ENCODE assay signal across 8 mouse cellular contexts in genomic region chr5:112343205-112343595, GRCm38 (mm10). TPM values are rescaled to one million over a fixed set of nuclear protein-coding genes. Genes with fewer than 3 reads are reported as not detected.
DNase-seq lines count a peak whose midpoint lies in the region; ATAC-seq and TF ChIP-seq lines count a peak whose summit lies in the region.

No protein-coding gene starts in this region.

- peaks cover 32% of the 10 kb centered on the region for H3K4me1 ChIP-seq in kidney, embryonic 15.5 days
- H3K4me1 ChIP-seq in forebrain, embryonic 13.5 days, result peaks cover 43% of the 10 kb centered on the region
- H3K4me1 ChIP-seq in liver, adult 2 months (ENCODE audit: control insufficient read depth, insufficient read depth, low read length), result peaks cover 12% of the 10 kb centered on the region
- H3K4me1 ChIP-seq in neural tube, embryonic 15.5 days, result peaks cover 57% of the 10 kb centered on the region

- in situ Hi-C loops in Patski (cut with MboI; ENCODE audit: low pct_unique_long_range_greater_than_20kb), result no loop called here

- no peak for DNase-seq in kidney, postnatal 14 days
- DNase-seq in Patski (ENCODE audit: low read depth, low spot score), result no peak
- peak; percentile 53 for DNase-seq in liver, adult 2 months (ENCODE audit: extremely low read depth, low read depth, low spot score)
- no peak for DNase-seq in urinary bladder, postnatal 10 days (ENCODE audit: low spot score)
- DNase-seq in cerebellum, adult 8-10 months, result no peak

- POLR2A ChIA-PET in Patski (lab: Charles Lee), result interaction anchor here (1.0 kb wide), 1 partner anchor 101 kb away, joined by 3 read pairs; no protein-coding TSS in a partner anchor

- H3K4me3 ChIP-seq in kidney, embryonic 15.5 days (replicated peaks), result peak overlapping the region; percentile 73
- peak overlapping the region; percentile 85 for H3K4me3 ChIP-seq in forebrain, embryonic 13.5 days
- H3K4me3 ChIP-seq in liver, adult 2 months (ENCODE audit: insufficient read depth, low read depth, low read length), result peak overlapping the region; percentile 78
- peak overlapping the region; percentile 82 for H3K4me3 ChIP-seq in neural tube, embryonic 15.5 days (replicated peaks)

- ATAC-seq in kidney, embryonic 15.5 days (replicated peaks; ENCODE audit: low FRiP score), result peak; percentile 70
- ATAC-seq in Patski, result peak; percentile 63
- peak; percentile 71; the same call in 1 of the 2 replicates for ATAC-seq in forebrain, embryonic 13.5 days
- ATAC-seq in neural tube, embryonic 15.5 days (ENCODE audit: low FRiP score), result peak; percentile 72

- H3K79me2 ChIP-seq in liver, adult 2 months (ENCODE audit: control insufficient read depth, insufficient read depth, low read length), result no peaks in the 10 kb centered on the region

- H3K27me3 ChIP-seq in kidney, embryonic 15.5 days, result no peaks in the 10 kb centered on the region
- no peaks in the 10 kb centered on the region for H3K27me3 ChIP-seq in Patski
- H3K27me3 ChIP-seq in forebrain, embryonic 13.5 days, result no peaks in the 10 kb centered on the region
- no peaks in the 10 kb centered on the region for H3K27me3 ChIP-seq in liver, adult 2 months (ENCODE audit: control insufficient read depth, insufficient read depth, low read length)
- no peaks in the 10 kb centered on the region for H3K27me3 ChIP-seq in neural tube, embryonic 15.5 days (replicated peaks)

- H3K27ac ChIP-seq in kidney, embryonic 15.5 days, result peak overlapping the region; percentile 56; the same call in 1 of the 2 replicates
- H3K27ac ChIP-seq in forebrain, embryonic 13.5 days, result no peak overlapping the region
- peak overlapping the region; percentile 86 for H3K27ac ChIP-seq in liver, adult 2 months (replicated peaks; ENCODE audit: insufficient read depth, low read depth, low read length)
- H3K27ac ChIP-seq in neural tube, embryonic 15.5 days (replicated peaks), result peak overlapping the region; percentile 56; the same call in 1 of the 2 replicates

- CTCF ChIA-PET in Patski (lab: Charles Lee), result interaction anchor here (1.4 kb wide), 1 partner anchor 16 kb away, joined by 5 read pairs; the partner anchor contains the start of gene Tfip11

- WGBS in kidney, embryonic 15.5 days, result under 1% methylated on average over 17 of the region's 24 CpGs
- 0% methylated on average over 24 of the region's 24 CpGs for WGBS in forebrain, embryonic 13.5 days
- under 1% methylated on average over 24 of the region's 24 CpGs for WGBS in liver, adult 2 months
- 1% methylated on average over 24 of the region's 24 CpGs for WGBS in neural tube, embryonic 15.5 days

- H3K36me3 ChIP-seq in kidney, embryonic 15.5 days, result peaks cover 48% of the 10 kb centered on the region
- H3K36me3 ChIP-seq in forebrain, embryonic 13.5 days (ENCODE audit: poor library complexity, severe bottlenecking), result peaks cover 39% of the 10 kb centered on the region
- peaks cover 2% of the 10 kb centered on the region; the same call in 1 of the 2 replicates for H3K36me3 ChIP-seq in liver, adult 2 months (ENCODE audit: control insufficient read depth, insufficient read depth, low read length)
- H3K36me3 ChIP-seq in neural tube, embryonic 15.5 days, result peaks cover 37% of the 10 kb centered on the region

- H3K9me3 ChIP-seq in kidney, embryonic 15.5 days (replicated peaks), result no peaks in the 10 kb centered on the region
- H3K9me3 ChIP-seq in forebrain, embryonic 13.5 days (replicated peaks), result no peaks in the 10 kb centered on the region
- H3K9me3 ChIP-seq in neural tube, embryonic 15.5 days (replicated peaks), result no peaks in the 10 kb centered on the region

- H3K4me2 ChIP-seq in kidney, embryonic 15.5 days, result peak overlapping the region; percentile 81
- peak overlapping the region; percentile 84 for H3K4me2 ChIP-seq in forebrain, embryonic 13.5 days
- peak overlapping the region; percentile 81 for H3K4me2 ChIP-seq in neural tube, embryonic 15.5 days

- H3K9ac ChIP-seq in kidney, embryonic 15.5 days, result peak overlapping the region; percentile 75
- H3K9ac ChIP-seq in forebrain, embryonic 13.5 days, result peak overlapping the region; percentile 76
- peak overlapping the region; percentile 84 for H3K9ac ChIP-seq in liver, adult 2 months (ENCODE audit: low read depth, low read length)
- peak overlapping the region; percentile 76 for H3K9ac ChIP-seq in neural tube, embryonic 15.5 days (replicated peaks)

- no peak for TF ChIP-seq CTCF in Patski (IDR thresholded peaks at IDR 0.05)
- no peak for TF ChIP-seq CTCF in liver, adult 2 months (IDR thresholded peaks at IDR 0.05; ENCODE audit: low read depth, low read length)

- TF ChIP-seq POLR2A in liver, adult 2 months (IDR thresholded peaks at IDR 0.05; ENCODE audit: extremely low read depth, insufficient read depth, low read length), result no peak

RNA-seq across cellular contexts. Expression of gene Hps4, which starts 0.3 kb away (rescaled TPM):
- 33.4 and 39.1 TPM in 2 replicates for polyA plus RNA-seq in kidney, embryonic 15.5 days (2015; fragmentation: Nextera tagmentation; extraction: Ambion mirVana)
- polyA plus RNA-seq in Patski (2021), result 34.1 TPM
- 28.9 and 33.0 TPM in 2 replicates for polyA plus RNA-seq in forebrain, embryonic 13.5 days (2015; fragmentation: Nextera tagmentation; extraction: Ambion mirVana)
- 12.3 and 17.5 TPM in 2 replicates for total RNA-seq in liver, adult 2 months (2014; rRNA removed)
- 19.0 and 30.9 TPM in 2 replicates for polyA plus RNA-seq in liver, adult 2 months (2012; rRNA removed)
- polyA plus RNA-seq in neural tube, embryonic 15.5 days (2015; fragmentation: Nextera tagmentation; extraction: Ambion mirVana), result 37.4 and 38.2 TPM in 2 replicates

RNA-seq across cellular contexts. Expression of gene Srrd, which starts 0.4 kb away (rescaled TPM):
- polyA plus RNA-seq in kidney, embryonic 15.5 days (2015; fragmentation: Nextera tagmentation; extraction: Ambion mirVana), result 38.5 and 44.8 TPM in 2 replicates
- 23.8 TPM for polyA plus RNA-seq in Patski (2021)
- polyA plus RNA-seq in forebrain, embryonic 13.5 days (2015; fragmentation: Nextera tagmentation; extraction: Ambion mirVana), result 47.3 and 57.6 TPM in 2 replicates
- 12.3 and 19.3 TPM in 2 replicates for total RNA-seq in liver, adult 2 months (2014; rRNA removed)
- 26.3 and 30.0 TPM in 2 replicates for polyA plus RNA-seq in liver, adult 2 months (2012; rRNA removed)
- 57.5 and 61.9 TPM in 2 replicates for polyA plus RNA-seq in neural tube, embryonic 15.5 days (2015; fragmentation: Nextera tagmentation; extraction: Ambion mirVana)

RNA-seq across cellular contexts. Expression of gene Gm6583, which starts 12.6 kb away (rescaled TPM):
- polyA plus RNA-seq in kidney, embryonic 15.5 days (2015; fragmentation: Nextera tagmentation; extraction: Ambion mirVana), result 0.19 and 0.26 TPM in 2 replicates
- polyA plus RNA-seq in Patski (2021), result 0.05 TPM
- 0.18 and 0.23 TPM in 2 replicates for polyA plus RNA-seq in forebrain, embryonic 13.5 days (2015; fragmentation: Nextera tagmentation; extraction: Ambion mirVana)
- total RNA-seq in liver, adult 2 months (2014; rRNA removed), result 0.09 TPM in 1 of 2 replicates, not detected in the other
- not detected in 2 replicates for polyA plus RNA-seq in liver, adult 2 months (2012; rRNA removed)
- 0.13 and 0.22 TPM in 2 replicates for polyA plus RNA-seq in neural tube, embryonic 15.5 days (2015; fragmentation: Nextera tagmentation; extraction: Ambion mirVana)

RNA-seq across cellular contexts. Expression of gene Tfip11, which starts 17.0 kb away (rescaled TPM):
- 30.5 and 33.8 TPM in 2 replicates for polyA plus RNA-seq in kidney, embryonic 15.5 days (2015; fragmentation: Nextera tagmentation; extraction: Ambion mirVana)
- polyA plus RNA-seq in Patski (2021), result 43.2 TPM
- polyA plus RNA-seq in forebrain, embryonic 13.5 days (2015; fragmentation: Nextera tagmentation; extraction: Ambion mirVana), result 29.9 and 35.7 TPM in 2 replicates
- total RNA-seq in liver, adult 2 months (2014; rRNA removed), result 7.7 and 9.7 TPM in 2 replicates
- polyA plus RNA-seq in liver, adult 2 months (2012; rRNA removed), result 18.6 and 19.1 TPM in 2 replicates
- 29.7 and 31.0 TPM in 2 replicates for polyA plus RNA-seq in neural tube, embryonic 15.5 days (2015; fragmentation: Nextera tagmentation; extraction: Ambion mirVana)

RNA-seq across cellular contexts. Expression of gene Asphd2, which starts 51.5 kb away (rescaled TPM):
- polyA plus RNA-seq in kidney, embryonic 15.5 days (2015; fragmentation: Nextera tagmentation; extraction: Ambion mirVana), result 6.9 and 8.1 TPM in 2 replicates
- 1.8 TPM for polyA plus RNA-seq in Patski (2021)
- 21.4 and 23.8 TPM in 2 replicates for polyA plus RNA-seq in forebrain, embryonic 13.5 days (2015; fragmentation: Nextera tagmentation; extraction: Ambion mirVana)
- 0.07 TPM in 1 of 2 replicates, not detected in the other for total RNA-seq in liver, adult 2 months (2014; rRNA removed)
- 0.10 TPM in 1 of 2 replicates, not detected in the other for polyA plus RNA-seq in liver, adult 2 months (2012; rRNA removed)
- polyA plus RNA-seq in neural tube, embryonic 15.5 days (2015; fragmentation: Nextera tagmentation; extraction: Ambion mirVana), result 58.3 and 89.1 TPM in 2 replicates
